Mouse (Mus musculus) limb, embryonic 15.5 days (tissue): ENCODE results near the gene Thra. TPM values are rescaled to one million over a fixed set of nuclear protein-coding genes. Genes with fewer than 3 reads are reported as not detected.

Source experiments
- ATAC-seq: fragments of 200-750 bp; cut with Nextera tagmentation; 2 replicates; pipeline ENCODE4 v1.8.0; 2017; ENCODE audit warnings: low read depth, moderate TSS enrichment; ENCODE audit not compliant: insufficient number of reproducible peaks, low FRiP score, low TSS enrichment
- H3K27ac ChIP-seq: fragments of 300-500 bp; sonication (generic); 2 replicates; pipeline ENCODE4 v1.5.1; 2015; ENCODE audit warnings: moderate library complexity, mild to moderate bottlenecking, inconsistent platforms
- H3K27me3 ChIP-seq: fragments of 300-500 bp; sonication (generic); 2 replicates; pipeline ENCODE4 v1.6.1; 2015; ENCODE audit warnings: inconsistent platforms
- H3K36me3 ChIP-seq: fragments of 300-500 bp; sonication (generic); 2 replicates; pipeline ENCODE4 v1.6.1; 2015; ENCODE audit warnings: inconsistent platforms
- H3K4me1 ChIP-seq: fragments of 300-500 bp; sonication (generic); 2 replicates; pipeline ENCODE4 v1.6.1; 2015; ENCODE audit warnings: inconsistent platforms
- H3K4me2 ChIP-seq: fragments of 300-500 bp; sonication (generic); 2 replicates; pipeline ENCODE4 v1.6.1; 2015; ENCODE audit warnings: mild to moderate bottlenecking, inconsistent platforms
- H3K4me3 ChIP-seq: fragments of 300-500 bp; sonication (generic); 2 replicates; pipeline ENCODE4 v1.5.1; 2015; ENCODE audit warnings: mild to moderate bottlenecking, inconsistent platforms
- H3K9ac ChIP-seq: fragments of 300-500 bp; sonication (generic); 2 replicates; pipeline ENCODE4 v1.6.1; 2015; ENCODE audit warnings: inconsistent platforms
- H3K9me3 ChIP-seq: fragments of 300-500 bp; sonication (generic); 2 replicates; pipeline ENCODE4 v1.6.1; 2016; ENCODE audit warnings: inconsistent platforms
- WGBS: fragments of 180-500 bp; shearing (Covaris S2); methylation state at CpG from one replicate; pipeline ENCODE4 v1.1.7; 2015; 5-methylcytosine and 5-hydroxymethylcytosine counted together
- polyA plus RNA-seq: library from polyadenylated mRNA; unstranded; fragments of >200 nt; fragmentation: Nextera tagmentation; extraction: Ambion mirVana; gene quantifications from 2 replicates; pipeline ENCODE4 v1.2.1, GENCODE M21; 2015

Gene Thra
- polyA plus RNA-seq, 1 experiment from 2014 or later: 39.6 TPM

DNA sequence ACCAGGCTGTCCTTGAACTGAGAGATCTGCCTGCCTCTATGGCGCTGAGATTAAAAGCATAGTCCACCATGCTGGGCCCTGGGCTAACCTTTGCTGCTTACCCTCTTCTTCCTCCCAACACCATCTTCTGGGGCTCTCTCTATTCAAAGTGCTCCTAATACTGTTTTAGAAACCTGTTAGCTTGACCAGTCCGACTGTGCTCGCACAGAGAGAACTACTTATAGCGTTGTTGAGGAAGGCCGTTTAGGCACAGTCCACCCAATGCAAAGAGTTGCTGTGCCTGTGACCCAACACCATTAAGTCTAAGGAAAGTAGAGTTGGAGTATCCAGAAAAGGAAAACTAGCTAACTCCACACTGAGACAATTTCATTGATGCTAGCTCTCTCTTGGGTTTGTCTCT, 47.7 kb downstream of the Thra start:
- 0 out of 2 replicates have a peak overlapping the region, but pooled peaks have one; percentile 10 for H3K9ac ChIP-seq
- WGBS: 92% methylated on average over 5 of the region's 5 CpGs
- H3K27me3 ChIP-seq: no peaks in the 10 kb centered on the region
- H3K36me3 ChIP-seq: no peaks in the 10 kb centered on the region
- H3K9me3 ChIP-seq: no peaks in the 10 kb centered on the region
- peak overlapping the region; percentile 90 for H3K27ac ChIP-seq
- 0 out of 2 replicates have a peak overlapping the region, but pooled peaks have one; percentile 55 for H3K4me3 ChIP-seq
- peak overlapping the region; percentile 86; the same call in 1 of the 2 replicates for H3K4me2 ChIP-seq
- ATAC-seq: no peak
- peaks cover 60% of the 10 kb centered on the region for H3K4me1 ChIP-seq

DNA sequence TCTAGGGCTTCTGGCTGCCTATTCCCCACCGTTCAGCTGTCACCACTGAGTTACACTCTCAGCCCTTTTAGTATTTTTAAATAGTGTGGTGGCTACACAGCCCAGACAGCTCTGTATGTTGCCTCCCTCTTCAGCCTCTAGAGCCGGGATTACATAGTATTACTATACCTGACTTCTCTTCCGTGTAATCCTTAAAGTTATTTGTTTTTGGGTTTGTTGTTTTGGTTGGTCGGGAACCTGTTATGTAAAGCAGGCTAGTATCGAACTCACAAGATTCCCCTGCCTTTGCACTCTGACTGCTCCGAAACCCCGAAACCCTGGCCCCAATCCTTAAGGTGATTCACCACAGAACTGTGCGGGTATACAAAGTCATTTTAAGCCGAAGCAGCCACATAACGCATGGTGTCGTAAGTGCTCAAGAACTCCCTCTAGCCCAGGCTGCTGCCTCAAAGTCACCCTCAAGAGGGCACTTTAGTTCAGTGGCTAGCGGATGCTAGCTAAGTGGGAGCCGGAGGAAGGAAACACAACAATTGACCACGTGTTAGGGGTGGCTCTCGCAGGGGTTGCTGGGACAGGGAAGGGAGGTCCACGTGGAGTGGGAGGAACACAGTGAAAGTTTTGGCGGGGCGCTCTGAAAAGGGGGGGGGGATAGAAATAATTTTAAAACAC, 48.2 kb downstream of the Thra start:
- Histone ChIP-seq H3K4me1 (peaks cover 56% of the 10 kb centered on the region), H3K9ac (peak overlapping the region; percentile 55; the same call in 1 of the 2 replicates)
- WGBS: 13% methylated on average over 17 of the region's 18 CpGs

DNA sequence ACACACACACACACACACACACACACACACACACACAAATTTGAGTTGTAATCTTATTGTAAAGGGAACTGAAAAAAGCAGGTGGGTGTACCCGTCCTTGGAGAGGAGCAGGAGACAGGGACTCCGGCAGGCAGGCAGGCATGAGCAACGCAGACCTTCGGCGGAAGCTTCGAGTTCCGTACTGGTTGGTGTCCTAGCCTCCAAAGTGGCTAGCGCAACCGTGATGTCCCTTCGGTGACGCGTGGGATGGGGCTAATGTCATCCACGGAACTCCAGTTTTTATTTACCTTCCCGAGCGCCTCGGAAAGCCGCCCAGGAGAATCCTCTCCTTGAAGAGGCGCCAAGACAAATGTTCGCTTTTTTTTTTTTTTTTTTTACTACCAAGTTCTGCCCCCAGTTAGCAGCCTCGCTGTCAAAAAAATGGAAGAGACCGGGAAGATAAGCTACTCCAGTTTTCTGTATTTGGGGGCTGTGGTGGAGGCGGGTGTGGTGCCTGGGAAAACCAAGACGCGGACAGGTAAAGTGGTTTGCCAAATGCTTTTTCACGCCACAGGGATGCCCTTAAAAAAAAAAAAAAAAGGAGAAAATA, 48.9 kb downstream of the Thra start:
- Histone ChIP-seq H3K27me3 (no peaks in the 10 kb centered on the region), H3K36me3 (no peaks in the 10 kb centered on the region), H3K9ac (peak overlapping the region; percentile 55), H3K4me2 (peak overlapping the region; percentile 86), H3K27ac (peak overlapping the region; percentile 90), H3K9me3 (no peaks in the 10 kb centered on the region), H3K4me1 (peaks cover 53% of the 10 kb centered on the region), H3K4me3 (peak overlapping the region; percentile 55)
- no peak for ATAC-seq
- under 1% methylated on average over 25 of the region's 25 CpGs for WGBS

More for the DNA sequence above, 48.2 kb downstream of the Thra start:
- peak; percentile 81 for ATAC-seq
- Histone ChIP-seq H3K27ac (peak overlapping the region; percentile 90), H3K4me3 (peak overlapping the region; percentile 55), H3K27me3 (no peaks in the 10 kb centered on the region), H3K9me3 (no peaks in the 10 kb centered on the region), H3K36me3 (no peaks in the 10 kb centered on the region), H3K4me2 (peak overlapping the region; percentile 86)

DNA sequence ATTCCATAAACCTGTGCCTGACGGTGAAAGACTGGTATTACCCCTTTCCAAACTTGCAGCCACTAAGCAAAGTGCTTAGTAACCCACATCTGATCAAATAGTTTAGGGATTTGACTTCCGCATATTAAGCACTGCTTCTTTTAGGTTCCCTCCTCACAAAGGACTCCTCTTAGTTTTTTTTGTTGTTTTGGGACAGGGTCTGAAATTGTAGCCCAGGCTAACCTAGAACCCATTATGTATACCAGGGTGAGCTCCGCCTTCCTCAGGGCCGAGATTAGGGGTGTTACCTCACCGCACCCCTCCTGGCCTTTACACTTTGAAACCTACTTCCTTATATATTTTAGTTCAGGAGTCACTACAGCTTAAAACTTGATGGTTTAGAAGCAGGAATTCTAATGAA, 49.4 kb downstream of the Thra start:
- peak overlapping the region; percentile 90 for H3K27ac ChIP-seq
- H3K9ac ChIP-seq: peak overlapping the region; percentile 55; the same call in 1 of the 2 replicates
- H3K9me3 ChIP-seq: no peaks in the 10 kb centered on the region
- no peaks in the 10 kb centered on the region for H3K36me3 ChIP-seq
- peak overlapping the region; percentile 86 for H3K4me2 ChIP-seq
- no peaks in the 10 kb centered on the region for H3K27me3 ChIP-seq
- H3K4me3 ChIP-seq: peak overlapping the region; percentile 55
- 23% methylated on average over 5 of the region's 5 CpGs for WGBS
- ATAC-seq: no peak
- peaks cover 50% of the 10 kb centered on the region for H3K4me1 ChIP-seq

DNA sequence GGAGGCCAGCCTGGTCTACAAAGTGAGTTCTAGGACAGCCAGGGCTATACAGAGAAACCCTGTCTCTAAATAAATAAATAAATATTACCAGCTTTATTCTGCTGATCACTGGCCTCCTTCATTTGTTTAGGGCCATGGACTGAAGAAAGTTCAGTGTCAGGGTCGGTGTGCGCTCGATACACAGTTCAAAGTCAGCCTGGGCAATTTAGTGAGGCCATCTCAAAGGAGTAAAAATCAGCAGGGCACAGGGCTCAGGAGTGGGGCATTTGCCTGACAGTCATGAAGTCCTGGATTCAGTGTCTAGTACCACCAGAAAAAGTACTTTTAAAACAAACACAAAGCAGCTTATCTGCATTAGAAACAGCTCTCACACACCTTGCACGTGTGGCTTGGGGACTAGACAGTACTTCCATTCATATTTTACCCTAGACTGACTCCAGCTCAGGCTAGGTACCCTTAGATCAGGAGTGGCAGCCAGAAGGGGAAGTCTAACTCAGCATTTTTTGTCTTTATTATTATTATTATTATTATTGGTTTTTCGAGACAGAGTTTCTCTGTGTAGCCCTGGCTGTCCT, 50.3 kb downstream of the Thra start:
- H3K4me3 ChIP-seq: no peak overlapping the region
- no peak overlapping the region for H3K4me2 ChIP-seq
- no peaks in the 10 kb centered on the region for H3K9me3 ChIP-seq
- WGBS: 84% methylated on average over 5 of the region's 5 CpGs
- no peaks in the 10 kb centered on the region for H3K27me3 ChIP-seq
- no peak overlapping the region for H3K9ac ChIP-seq
- H3K36me3 ChIP-seq: no peaks in the 10 kb centered on the region
- H3K27ac ChIP-seq: no peak overlapping the region
- ATAC-seq: no peak
- peaks cover 41% of the 10 kb centered on the region for H3K4me1 ChIP-seq

DNA sequence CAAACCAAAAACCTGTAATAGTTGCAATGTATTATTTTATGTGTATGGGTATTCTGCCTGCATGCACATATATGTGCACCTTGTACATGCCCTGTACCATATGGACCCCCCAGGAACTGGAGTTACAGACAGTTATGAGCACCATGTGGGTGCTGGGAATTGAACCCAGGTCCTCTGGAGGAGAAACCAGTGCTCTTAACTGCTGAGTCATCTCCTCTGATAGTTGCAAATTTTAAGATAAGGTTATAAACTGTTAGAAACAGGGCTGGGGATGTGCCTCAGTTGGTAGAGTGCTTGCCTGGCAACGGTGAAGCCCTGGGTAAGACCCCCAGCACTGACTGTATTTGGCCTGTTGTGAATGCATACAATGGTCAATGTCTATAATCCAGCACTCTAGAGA, 51.0 kb downstream of the Thra start:
- Histone ChIP-seq H3K4me2 (no peak overlapping the region), H3K9me3 (no peaks in the 10 kb centered on the region), H3K27ac (no peak overlapping the region), H3K36me3 (no peaks in the 10 kb centered on the region), H3K4me1 (peaks cover 34% of the 10 kb centered on the region), H3K27me3 (no peaks in the 10 kb centered on the region), H3K9ac (no peak overlapping the region), H3K4me3 (no peak overlapping the region)
- ATAC-seq: no peak
- 79% methylated on average over 1 of the region's 1 CpGs for WGBS

DNA sequence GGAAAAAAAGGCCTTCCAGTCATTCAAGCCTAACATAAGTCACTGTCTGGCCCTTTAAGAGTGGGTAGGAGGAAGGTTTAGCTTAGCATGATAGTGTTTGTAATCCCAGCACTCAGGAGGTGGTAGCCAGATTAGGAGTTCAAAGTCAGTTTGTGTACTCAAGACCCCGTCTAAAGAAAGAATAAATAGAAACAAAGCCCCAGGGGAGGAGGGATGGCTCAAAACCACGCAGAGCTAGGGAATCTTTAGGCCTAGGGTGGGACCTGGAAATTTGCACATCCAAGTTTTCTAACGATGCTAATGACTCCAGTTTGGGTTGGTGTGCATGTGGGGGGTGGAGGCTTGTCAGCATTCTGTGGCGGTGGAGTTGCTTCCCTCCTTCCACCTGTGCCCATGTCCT, 51.6 kb downstream of the Thra start:
- WGBS: 18% methylated on average over 4 of the region's 4 CpGs
- no peak overlapping the region for H3K9ac ChIP-seq
- H3K36me3 ChIP-seq: no peaks in the 10 kb centered on the region

DNA sequence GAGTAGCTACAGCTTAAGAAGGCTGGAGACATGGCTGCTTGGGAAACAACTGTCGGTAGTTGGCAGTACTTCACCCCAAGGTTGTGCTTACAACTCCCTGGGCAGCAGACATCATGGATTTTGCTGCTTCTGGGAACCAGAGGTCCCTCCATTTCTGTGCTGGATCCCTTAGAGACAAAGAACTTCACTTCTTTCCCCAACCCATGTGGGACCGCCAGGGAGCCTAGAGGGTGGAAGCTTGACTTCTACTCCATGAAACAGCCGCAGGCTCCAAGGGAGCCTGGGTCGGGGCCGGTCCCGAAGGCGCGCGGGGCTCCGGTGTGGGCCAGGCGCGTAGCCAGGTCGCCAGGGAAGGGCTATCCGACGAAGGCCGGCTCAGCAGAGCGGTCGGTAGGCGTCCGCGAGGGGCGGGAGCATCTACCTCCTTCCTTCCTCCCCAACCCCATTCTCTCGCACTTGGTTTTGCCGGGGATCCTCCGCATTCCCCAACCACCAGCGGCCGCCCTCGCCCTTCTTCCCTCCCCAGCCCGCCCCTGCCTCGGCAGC, 54.1 kb downstream of the Thra start:
- Histone ChIP-seq H3K9me3 (no peaks in the 10 kb centered on the region), H3K4me2 (peak overlapping the region; percentile 83), H3K9ac (peak overlapping the region; percentile 100), H3K4me3 (peak overlapping the region; percentile 100), H3K27ac (peak overlapping the region; percentile 100), H3K27me3 (no peaks in the 10 kb centered on the region), H3K4me1 (peaks cover 32% of the 10 kb centered on the region), H3K36me3 (peaks cover 13% of the 10 kb centered on the region)
- under 1% methylated on average over 28 of the region's 30 CpGs for WGBS
- ATAC-seq: peak; percentile 49; the same call in 1 of the 2 replicates

More for the DNA sequence above, 51.6 kb downstream of the Thra start:
- no peaks in the 10 kb centered on the region for H3K9me3 ChIP-seq
- H3K4me3 ChIP-seq: no peak overlapping the region
- no peak for ATAC-seq
- peaks cover 29% of the 10 kb centered on the region for H3K4me1 ChIP-seq
- H3K4me2 ChIP-seq: no peak overlapping the region
- H3K27ac ChIP-seq: no peak overlapping the region
- no peaks in the 10 kb centered on the region for H3K27me3 ChIP-seq

DNA sequence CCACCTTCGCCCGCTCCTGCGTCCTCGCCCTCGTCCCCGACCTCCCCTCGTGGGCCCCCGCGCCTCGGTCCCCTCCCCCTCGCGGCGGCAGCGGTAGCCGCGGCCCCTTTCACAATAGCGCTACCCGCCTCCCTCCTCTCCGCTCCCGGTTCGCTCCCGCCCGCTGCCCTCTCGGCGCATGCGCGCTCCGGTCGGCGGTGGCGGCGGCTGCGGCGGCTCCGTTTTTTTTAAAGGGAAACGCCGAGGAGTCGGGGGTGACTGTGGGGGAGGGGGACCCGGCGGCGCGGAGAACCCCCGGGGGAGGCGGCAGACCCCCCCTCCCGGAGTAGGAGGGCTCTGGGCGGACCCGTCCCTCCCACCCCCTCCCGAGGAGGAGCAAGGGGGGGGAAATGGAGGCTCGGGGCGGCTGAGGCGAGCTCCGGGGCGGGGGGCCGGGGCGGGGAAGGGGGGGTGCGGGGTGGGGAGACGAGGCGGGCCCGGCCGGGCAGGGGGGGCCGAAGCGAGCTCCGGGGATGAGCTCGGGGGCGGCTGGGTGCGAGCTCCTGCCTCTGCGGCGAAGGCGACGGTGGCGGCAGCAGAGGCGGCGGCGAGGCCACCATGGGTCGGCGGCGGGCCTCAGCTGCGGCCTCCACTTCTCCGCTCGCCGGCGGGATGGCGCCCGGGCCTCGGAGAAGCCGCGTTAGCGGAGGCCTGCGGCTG, 54.7 kb downstream of the Thra start, which contains the start of gene Msl1:
Msl1 (plus strand) TSS at position 502 of the 699 bp plus-strand sequence.
- WGBS: under 1% methylated on average over 56 of the region's 89 CpGs
- Histone ChIP-seq H3K36me3 (peaks cover 18% of the 10 kb centered on the region), H3K27me3 (no peaks in the 10 kb centered on the region), H3K4me1 (peaks cover 27% of the 10 kb centered on the region), H3K27ac (peak within 1 kb of the TSS; percentile 100), H3K9me3 (no peaks in the 10 kb centered on the region), H3K9ac (peak within 1 kb of the TSS; percentile 100), H3K4me2 (peak within 1 kb of the TSS; percentile 83), H3K4me3 (peak within 1 kb of the TSS; percentile 100)
- ATAC-seq: peak; percentile 78

DNA sequence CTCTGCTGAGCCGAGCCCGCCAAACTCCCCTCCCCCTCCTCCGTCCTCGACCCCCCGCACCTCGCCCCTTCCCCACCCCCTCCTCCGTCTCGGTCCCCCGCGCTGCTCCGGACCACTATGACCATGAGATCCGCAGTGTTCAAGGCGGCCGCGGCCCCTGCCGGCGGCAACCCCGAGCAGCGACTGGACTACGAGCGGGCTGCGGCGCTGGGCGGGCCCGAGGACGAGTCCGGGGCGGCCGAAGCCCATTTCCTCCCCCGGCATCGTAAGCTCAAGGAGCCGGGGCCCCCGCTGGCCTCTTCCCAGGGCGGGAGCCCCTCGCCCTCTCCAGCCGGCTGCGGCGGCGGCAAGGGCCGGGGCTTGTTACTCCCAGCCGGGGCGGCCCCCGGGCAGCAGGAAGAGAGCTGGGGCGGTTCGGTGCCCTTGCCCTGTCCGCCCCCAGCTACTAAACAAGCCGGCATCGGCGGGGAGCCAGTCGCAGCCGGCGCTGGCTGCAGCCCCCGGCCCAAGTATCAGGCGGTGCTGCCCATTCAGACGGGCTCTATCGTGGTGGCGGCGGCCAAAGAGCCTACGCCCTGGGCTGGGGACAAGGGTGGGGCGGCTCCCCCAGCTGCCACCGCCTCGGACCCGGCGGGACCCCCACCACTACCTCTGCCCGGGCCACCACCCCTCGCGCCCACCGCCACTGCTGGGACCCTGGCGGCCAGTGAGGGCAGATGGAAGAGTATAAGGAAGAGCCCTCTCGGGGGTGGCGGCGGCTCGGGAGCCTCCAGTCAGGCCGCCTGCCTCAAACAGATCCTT, 55.5 kb downstream of the Thra start:
- Histone ChIP-seq H3K27me3 (no peaks in the 10 kb centered on the region), H3K4me1 (peaks cover 27% of the 10 kb centered on the region), H3K36me3 (peaks cover 25% of the 10 kb centered on the region), H3K4me3 (peak overlapping the region; percentile 100), H3K27ac (peak overlapping the region; percentile 100), H3K4me2 (peak overlapping the region; percentile 83), H3K9ac (peak overlapping the region; percentile 100), H3K9me3 (no peaks in the 10 kb centered on the region)
- WGBS: under 1% methylated on average over 53 of the region's 74 CpGs
- peak; percentile 44 for ATAC-seq
